Mouse (Mus musculus): ENCODE measurements at regions not wholly inside any gene's neighbourhood (a gene's known extent, or its start where the extent isn't known, plus 50 kb on each side); places are given as distances from the start of the nearest gene placed in this dataset.

- TF ChIP-seq MXI1 (IDR thresholded peaks at IDR 0.05; ENCODE audit: low read depth, low read length) = no peak
- no peak for TF ChIP-seq SIN3A (IDR thresholded peaks at IDR 0.05; ENCODE audit: low read length)
- TF ChIP-seq RAD21 (IDR thresholded peaks at IDR 0.05; ENCODE audit: low read depth, low read length) = no peak
- no peak for TF ChIP-seq TAL1 (IDR thresholded peaks at IDR 0.05; ENCODE audit: low read length)
- no peak for TF ChIP-seq TBP (IDR thresholded peaks at IDR 0.05; ENCODE audit: low read depth, low read length)
- TF ChIP-seq ZNF384 (IDR thresholded peaks at IDR 0.05; ENCODE audit: low read depth, low read length) = no peak
- TF ChIP-seq MAZ (IDR thresholded peaks at IDR 0.05; ENCODE audit: low read depth, low read length) = no peak
- TF ChIP-seq GABPA (IDR thresholded peaks at IDR 0.05; ENCODE audit: low read depth, low read length) = no peak
- no peak for TF ChIP-seq NELFE (IDR thresholded peaks at IDR 0.05; ENCODE audit: low read depth, low read length)
- Histone ChIP-seq H3K4me3 (ENCODE audit: control insufficient read depth in 1 of 2, insufficient read depth in 1 of 2, low read depth in 2 of 2, low read length in 2 of 2) (no peak overlapping the region), H3K36me3 (ENCODE audit: control insufficient read depth in 1 of 2, insufficient read depth in 2 of 2, low read length in 2 of 2) (no peaks in the 10 kb centered on the region), H3K27me3 (ENCODE audit: control insufficient read depth in 1 of 2, insufficient read depth in 2 of 2, low read length in 2 of 2) (no peaks in the 10 kb centered on the region; a peak in 2 of 4 replicates), H3K9ac (ENCODE audit: control insufficient read depth, low read depth, low read length, poor library complexity, severe bottlenecking) (no peak overlapping the region), H3K27ac (ENCODE audit: control insufficient read depth, low read depth, low read length) (no peak overlapping the region), H3K4me1 (ENCODE audit: control insufficient read depth in 1 of 2, insufficient read depth in 2 of 2, low read length in 2 of 2) (no peaks in the 10 kb centered on the region), H3K9me3 (replicated peaks; ENCODE audit: insufficient read depth, low read length) (no peaks in the 10 kb centered on the region), H3K79me2 (ENCODE audit: control insufficient read depth, insufficient read depth, low read length, poor library complexity) (no peaks in the 10 kb centered on the region)
- no peak for DNase-seq (ENCODE audit: low read depth, low spot score)
Measured at GRCm38 (mm10) chr10:111800590-111800935, 171.9 kb upstream of the Krr1 start.

- TF ChIP-seq MAZ (IDR thresholded peaks at IDR 0.05; ENCODE audit: low read depth, low read length) (no peak), SIN3A (IDR thresholded peaks at IDR 0.05; ENCODE audit: low read length) (no peak), RCOR1 (IDR thresholded peaks at IDR 0.05; ENCODE audit: low read depth, low read length) (no peak), ELF1 (IDR thresholded peaks at IDR 0.05; ENCODE audit: low read depth, low read length) (no peak), TCF12 (IDR thresholded peaks at IDR 0.05; ENCODE audit: low read depth, low read length) (no peak), EP300 (IDR thresholded peaks at IDR 0.05; ENCODE audit: low read depth in 1 of 2, low read length in 2 of 2) (no peak), USF1 (IDR thresholded peaks at IDR 0.05; ENCODE audit: low read depth, low read length) (no peak), ZMIZ1 (IDR thresholded peaks at IDR 0.05; ENCODE audit: low read depth, low read length) (no peak), TBP (IDR thresholded peaks at IDR 0.05; ENCODE audit: low read depth, low read length) (no peak), BHLHE40 (IDR thresholded peaks at IDR 0.05; ENCODE audit: borderline replicate concordance, low read depth, low read length) (no peak), UBTF (IDR thresholded peaks at IDR 0.05; ENCODE audit: borderline replicate concordance, insufficient read depth, low read depth, low read length) (no peak), E2F4 (IDR thresholded peaks at IDR 0.05; ENCODE audit: borderline replicate concordance, low read depth, low read length) (no peak), ETS1 (IDR thresholded peaks at IDR 0.05; ENCODE audit: low read depth, low read length) (no peak)
- no peaks in the 10 kb centered on the region for H3K79me2 ChIP-seq (ENCODE audit: control insufficient read depth, insufficient read depth, low read length, poor library complexity)
- no peak overlapping the region for H3K4me3 ChIP-seq (ENCODE audit: control insufficient read depth in 1 of 2, insufficient read depth in 1 of 2, low read depth in 2 of 2, low read length in 2 of 2)
- H3K27me3 ChIP-seq (ENCODE audit: control insufficient read depth in 1 of 2, insufficient read depth in 2 of 2, low read length in 2 of 2) = no peaks in the 10 kb centered on the region; a peak in 2 of 4 replicates
- no peak overlapping the region for H3K27ac ChIP-seq (ENCODE audit: control insufficient read depth, low read depth, low read length)
- H3K9ac ChIP-seq (ENCODE audit: control insufficient read depth, low read depth, low read length, poor library complexity, severe bottlenecking) = no peak overlapping the region
- DNase-seq (ENCODE audit: low read depth, low spot score) = no peak
- no peaks in the 10 kb centered on the region for H3K36me3 ChIP-seq (ENCODE audit: control insufficient read depth in 1 of 2, insufficient read depth in 2 of 2, low read length in 2 of 2)
- H3K9me3 ChIP-seq (replicated peaks; ENCODE audit: insufficient read depth, low read length) = no peaks in the 10 kb centered on the region
- H3K4me1 ChIP-seq (ENCODE audit: control insufficient read depth in 1 of 2, insufficient read depth in 2 of 2, low read length in 2 of 2) = no peaks in the 10 kb centered on the region
Measured at GRCm38 (mm10) chr10:111801021-111801793, 171.3 kb upstream of the Krr1 start.

Data from MEL (cell line).